Mouse (Mus musculus): ENCODE results near the gene Rcor2.

The Rcor2 gene

GRCm38 (mm10) chr19:7267091-7267741, at the start of gene Rcor2:
TSS of gene Rcor2 (plus strand) at chr19:7267325.
- peak; percentile 88 for DNase-seq (ENCODE audit: low spot score)

- no peak for DNase-seq (ENCODE audit: low spot score)
Measured at GRCm38 (mm10) chr19:7217926-7218267, 49.2 kb upstream of the Rcor2 start.

GRCm38 (mm10) chr19:7218753-7219152, 48.4 kb upstream of the Rcor2 start:
- DNase-seq (ENCODE audit: low spot score) = no peak

GRCm38 (mm10) chr19:7222196-7222595, 44.9 kb upstream of the Rcor2 start:
- no peak for DNase-seq (ENCODE audit: low spot score)

- DNase-seq (ENCODE audit: low spot score) = no peak
Measured at GRCm38 (mm10) chr19:7223488-7223887, 43.6 kb upstream of the Rcor2 start.

- DNase-seq (ENCODE audit: low spot score) = no peak
Measured at GRCm38 (mm10) chr19:7224253-7224652, 42.9 kb upstream of the Rcor2 start.

- no peak for DNase-seq (ENCODE audit: low spot score)
Measured at GRCm38 (mm10) chr19:7225096-7225690, 41.9 kb upstream of the Rcor2 start.

GRCm38 (mm10) chr19:7226511-7226914, 40.6 kb upstream of the Rcor2 start:
- no peak for DNase-seq (ENCODE audit: low spot score)

GRCm38 (mm10) chr19:7234537-7235221, 32.4 kb upstream of the Rcor2 start:
- DNase-seq (ENCODE audit: low spot score) = peak; percentile 80

- DNase-seq (ENCODE audit: low spot score) = no peak
Measured at GRCm38 (mm10) chr19:7235461-7235860, 31.7 kb upstream of the Rcor2 start.

- DNase-seq (ENCODE audit: low spot score) = no peak
Measured at GRCm38 (mm10) chr19:7236011-7236410, 31.1 kb upstream of the Rcor2 start.

GRCm38 (mm10) chr19:7236742-7237141, 30.4 kb upstream of the Rcor2 start:
- DNase-seq (ENCODE audit: low spot score) = no peak

GRCm38 (mm10) chr19:7239574-7239973, 27.6 kb upstream of the Rcor2 start:
- DNase-seq (ENCODE audit: low spot score) = no peak

- peak; percentile 34 for DNase-seq (ENCODE audit: low spot score)
Measured at GRCm38 (mm10) chr19:7240291-7240690, 26.8 kb upstream of the Rcor2 start.

GRCm38 (mm10) chr19:7240782-7241690, 26.1 kb upstream of the Rcor2 start, which contains the start of gene Naa40:
TSS of gene Naa40 (minus strand) at chr19:7241183.
- peak; percentile 97 for DNase-seq (ENCODE audit: low spot score)

- no peak for DNase-seq (ENCODE audit: low spot score)
Measured at GRCm38 (mm10) chr19:7246021-7246420, 21.1 kb upstream of the Rcor2 start.

GRCm38 (mm10) chr19:7257881-7258280, 9.2 kb upstream of the Rcor2 start:
- DNase-seq (ENCODE audit: low spot score) = no peak

GRCm38 (mm10) chr19:7261476-7261875, 5.6 kb upstream of the Rcor2 start:
- DNase-seq (ENCODE audit: low spot score) = no peak

GRCm38 (mm10) chr19:7261964-7262363, 5.2 kb upstream of the Rcor2 start:
- DNase-seq (ENCODE audit: low spot score) = no peak

GRCm38 (mm10) chr19:7262592-7262991, 4.5 kb upstream of the Rcor2 start:
- no peak for DNase-seq (ENCODE audit: low spot score)

GRCm38 (mm10) chr19:7264088-7264765, 2.9 kb upstream of the Rcor2 start:
- DNase-seq (ENCODE audit: low spot score) = peak; percentile 88
